Mouse (Mus musculus): ENCODE measurements at regions not wholly inside any gene's neighbourhood (a gene's known extent, or its start where the extent isn't known, plus 50 kb on each side); places are given as distances from the start of the nearest gene placed in this dataset.
A peak's percentile ranks its signal among the peaks of the same experiment; 100 is the strongest.

DNA sequence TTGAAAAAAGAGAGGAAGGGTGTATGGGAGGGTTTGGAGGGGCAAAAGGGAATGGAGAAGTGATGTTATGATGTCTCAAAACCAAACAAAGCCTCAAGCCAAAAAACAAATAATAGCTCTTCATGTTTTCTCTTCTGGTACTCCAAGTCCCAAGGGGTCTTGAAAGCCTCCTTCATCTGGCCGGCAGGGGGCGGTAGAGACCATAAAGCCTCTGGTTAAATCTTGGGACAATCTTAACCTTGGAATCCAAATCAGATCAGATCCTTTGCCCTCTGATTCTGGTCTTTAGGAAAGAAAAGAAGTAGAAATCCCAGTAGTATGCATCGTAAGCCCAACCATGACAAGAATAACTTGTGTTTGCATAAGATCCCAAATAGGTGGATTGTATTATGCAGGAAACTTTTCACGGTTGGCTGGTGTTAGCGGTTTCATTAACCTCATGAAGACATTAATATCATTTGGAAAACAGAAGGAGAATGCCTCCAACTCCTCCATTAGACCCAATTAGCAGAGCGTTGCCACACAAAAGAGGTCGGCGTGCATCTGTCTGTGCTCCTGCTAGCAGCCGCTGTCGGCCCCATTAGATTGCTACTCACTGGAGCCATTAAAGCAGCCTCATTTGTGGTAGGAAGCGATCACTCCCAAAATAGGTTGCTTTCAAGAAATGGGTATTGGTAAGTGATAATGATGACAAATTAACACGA is 116.0 kb downstream of the Cavin4 start:
- in situ Hi-C loops (cut with MboI; ENCODE audit: low pct_ligation_motif_present, low pct_unique_long_range_greater_than_20kb, low sequenced_read_pairs), result no loop called here
- Histone ChIP-seq H3K36me3 (replicated peaks in 1 of 2; ENCODE audit: control insufficient read depth in 1 of 2, insufficient read depth in 1 of 2, low read length in 1 of 2) (no peaks in the 10 kb centered on the region), H3K27me3 (replicated peaks) (no peaks in the 10 kb centered on the region), H3K9ac (ENCODE audit: insufficient read depth, low read depth) (no peak overlapping the region), H3K27ac (ENCODE audit: insufficient read depth, low read depth) (no peak overlapping the region), H3K9me3 (replicated peaks; ENCODE audit: low read length) (no peaks in the 10 kb centered on the region), H3K4me3 (replicated peaks in 1 of 3; ENCODE audit: low read depth in 2 of 3, low read length in 2 of 3, poor library complexity in 1 of 3) (no peak overlapping the region), H3K4me1 (ENCODE audit: control insufficient read depth in 1 of 2, insufficient read depth in 2 of 2) (peaks cover 0 to 31% of the 10 kb centered on the region in 2 experiments; a peak in 3 of 4 replicates), H3K4me2 (ENCODE audit: insufficient read depth, low read depth, poor library complexity, severe bottlenecking) (no peak overlapping the region), H3K79me2 (replicated peaks; ENCODE audit: control insufficient read depth, extremely low read depth, insufficient read depth, poor library complexity, severe bottlenecking) (no peaks in the 10 kb centered on the region)
- dilution Hi-C loops (cut with MboI; ENCODE audit: extremely low pct_ligation_motif_present, extremely low pct_unique_long_range_greater_than_20kb, low sequenced_read_pairs), result no loop called here
- no peak for TF ChIP-seq JUN (IDR thresholded peaks at IDR 0.05; ENCODE audit: insufficient read depth, low read depth, low read length)
- no peak for TF ChIP-seq ELF1 (IDR thresholded peaks at IDR 0.05; ENCODE audit: low read depth, low read length)
- TF ChIP-seq ETS1 (conservative IDR thresholded peaks at IDR 0.05; ENCODE audit: low read depth, low read length), result no peak
- peak; percentile 86 for TF ChIP-seq RAD21 (IDR thresholded peaks at IDR 0.05; ENCODE audit: low read depth, low read length)
- TF ChIP-seq RCOR1 (conservative IDR thresholded peaks at IDR 0.05; ENCODE audit: low read depth, low read length), result no peak
- no peak for TF ChIP-seq HCFC1 (IDR thresholded peaks at IDR 0.05; ENCODE audit: low read depth, low read length)
- TF ChIP-seq BHLHE40 (IDR thresholded peaks at IDR 0.05; ENCODE audit: low read depth, low read length), result no peak
- peak; percentile 71 for TF ChIP-seq SMC3 (IDR thresholded peaks at IDR 0.05; ENCODE audit: low read depth, low read length)
- no peak for TF ChIP-seq IRF4 (IDR thresholded peaks at IDR 0.05; ENCODE audit: low read depth, low read length)
- no peak for TF ChIP-seq MEF2A (IDR thresholded peaks at IDR 0.05; ENCODE audit: borderline replicate concordance, low read depth, low read length)
- peak; percentile 7; the same call in 1 of the 2 replicates for TF ChIP-seq ZC3H11A (IDR thresholded peaks at IDR 0.05; ENCODE audit: low read depth, low read length)
- no peak for TF ChIP-seq ZMIZ1 (IDR thresholded peaks at IDR 0.05; ENCODE audit: low read depth, low read length)
- TF ChIP-seq POLR2A (IDR thresholded peaks at IDR 0.05; ENCODE audit: low read depth, low read length), result no peak
- TF ChIP-seq PAX5 (IDR thresholded peaks at IDR 0.05; ENCODE audit: low read length), result no peak
- no peak for TF ChIP-seq MXI1 (IDR thresholded peaks at IDR 0.05; ENCODE audit: low read depth, low read length)
- TF ChIP-seq CHD2 (IDR thresholded peaks at IDR 0.05; ENCODE audit: low read length), result no peak
- no peak for TF ChIP-seq USF2 (conservative IDR thresholded peaks at IDR 0.05; ENCODE audit: low read depth, low read length)
- TF ChIP-seq UBTF (IDR thresholded peaks at IDR 0.05; ENCODE audit: low read depth, low read length), result no peak
- no peak for TF ChIP-seq MAX (IDR thresholded peaks at IDR 0.05; ENCODE audit: low read length)
- TF ChIP-seq CTCF (conservative IDR thresholded peaks at IDR 0.05 in 1 of 2, IDR thresholded peaks at IDR 0.05 in 1 of 2; ENCODE audit: low read depth in 2 of 2, low read length in 2 of 2), result peak; percentile 74 to 82
- peak; percentile 64 for DNase-seq (ENCODE audit: extremely low read depth)

- H3K9ac ChIP-seq (ENCODE audit: insufficient read depth, low read depth), result no peak overlapping the region
- H3K4me1 ChIP-seq (ENCODE audit: control insufficient read depth in 1 of 2, insufficient read depth in 2 of 2), result peaks cover 0 to 25% of the 10 kb centered on the region in 2 experiments; a peak in 3 of 4 replicates
- no peak overlapping the region for H3K4me2 ChIP-seq (ENCODE audit: insufficient read depth, low read depth, poor library complexity, severe bottlenecking)
- TF ChIP-seq MYC (IDR thresholded peaks at IDR 0.05; ENCODE audit: low read depth, low read length) (no peak), POLR2A (IDR thresholded peaks at IDR 0.05; ENCODE audit: low read depth, low read length) (no peak), CHD1 (IDR thresholded peaks at IDR 0.05; ENCODE audit: low read depth, low read length) (no peak), USF1 (IDR thresholded peaks at IDR 0.05; ENCODE audit: low read depth, low read length) (no peak), NELFE (IDR thresholded peaks at IDR 0.05; ENCODE audit: low read depth, low read length) (no peak), UBTF (IDR thresholded peaks at IDR 0.05; ENCODE audit: low read depth, low read length) (no peak), TBP (conservative IDR thresholded peaks at IDR 0.05; ENCODE audit: low read depth, low read length) (no peak), SIN3A (IDR thresholded peaks at IDR 0.05; ENCODE audit: low read length) (no peak), ZNF384 (IDR thresholded peaks at IDR 0.05; ENCODE audit: low read depth, low read length) (no peak), MAZ (IDR thresholded peaks at IDR 0.05; ENCODE audit: low read depth, low read length) (no peak), JUN (IDR thresholded peaks at IDR 0.05; ENCODE audit: insufficient read depth, low read depth, low read length) (no peak), IRF4 (IDR thresholded peaks at IDR 0.05; ENCODE audit: low read depth, low read length) (no peak), BHLHE40 (IDR thresholded peaks at IDR 0.05; ENCODE audit: low read depth, low read length) (no peak), EP300 (IDR thresholded peaks at IDR 0.05; ENCODE audit: low read length) (no peak), ZKSCAN1 (IDR thresholded peaks at IDR 0.05; ENCODE audit: borderline replicate concordance, low read depth, low read length) (no peak), MXI1 (IDR thresholded peaks at IDR 0.05; ENCODE audit: low read depth, low read length) (no peak)
- no peaks in the 10 kb centered on the region for H3K27me3 ChIP-seq (replicated peaks)
- no peaks in the 10 kb centered on the region for H3K9me3 ChIP-seq (replicated peaks; ENCODE audit: low read length)
- no peaks in the 10 kb centered on the region for H3K36me3 ChIP-seq (replicated peaks in 1 of 2; ENCODE audit: control insufficient read depth in 1 of 2, insufficient read depth in 1 of 2, low read length in 1 of 2)
- in situ Hi-C loops (cut with MboI; ENCODE audit: low pct_ligation_motif_present, low pct_unique_long_range_greater_than_20kb, low sequenced_read_pairs) (no loop called here), dilution Hi-C loops (cut with MboI; ENCODE audit: extremely low pct_ligation_motif_present, extremely low pct_unique_long_range_greater_than_20kb, low sequenced_read_pairs) (no loop called here)
- H3K27ac ChIP-seq (ENCODE audit: insufficient read depth, low read depth), result no peak overlapping the region
- H3K4me3 ChIP-seq (replicated peaks in 1 of 3; ENCODE audit: low read depth in 2 of 3, low read length in 2 of 3, poor library complexity in 1 of 3), result no peak overlapping the region
- H3K79me2 ChIP-seq (replicated peaks; ENCODE audit: control insufficient read depth, extremely low read depth, insufficient read depth, poor library complexity, severe bottlenecking), result no peaks in the 10 kb centered on the region
- no peak for DNase-seq (ENCODE audit: extremely low read depth)
These were observed 116.6 kb downstream of the Cavin4 start for GRCm38 (mm10) chr4:48779955-48780354.
